Mouse (Mus musculus): ENCODE results near the gene Ncmap. TPM values are rescaled to one million over a fixed set of nuclear protein-coding genes. Genes with fewer than 3 reads are reported as not detected.
A peak's percentile ranks its signal among the peaks of the same experiment; 100 is the strongest.

Gene Ncmap
- total RNA-seq, 2 experiments from 2014 or later, result 0.33 TPM; not detected in 1

GRCm38 (mm10) chr4:135353794-135354450 lies 44.1 kb downstream of the Ncmap start:
- DNase-seq, result peak; percentile 8 to 18
- intact Hi-C loops (cut with DNase I), result loop anchor here (2.0 to 5.0 kb wide), 3 partner anchors 199 to 652 kb away; partner anchors contain the start of genes Man1c1 and Syf2

- intact Hi-C loops (cut with DNase I), result loop anchor here (2.0 to 5.0 kb wide), 3 partner anchors 198 to 651 kb away; partner anchors contain the start of genes Man1c1 and Syf2
These were observed 44.8 kb downstream of the Ncmap start, which contains the start of gene Srrm1 for GRCm38 (mm10) chr4:135353066-135353793. Srrm1 (minus strand) TSS chr4:135353321.

GRCm38 (mm10) chr4:135352326-135353065 lies 45.5 kb downstream of the Ncmap start:
- intact Hi-C loops (cut with DNase I), result loop anchor here (2.0 to 5.0 kb wide), 3 partner anchors 198 to 650 kb away; partner anchors contain the start of genes Man1c1 and Syf2
- DNase-seq, result peak in 1 of 2 experiments; percentile 10

More at GRCm38 (mm10) chr4:135353066-135353793, 44.8 kb downstream of the Ncmap start, which contains the start of gene Srrm1:
- peak; percentile 99 for DNase-seq

- DNase-seq, result no peak
- intact Hi-C loops (cut with DNase I), result no loop called here
These were observed 60.6 kb downstream of the Ncmap start for GRCm38 (mm10) chr4:135337376-135337942.

- intact Hi-C loops (cut with DNase I), result no loop called here
- DNase-seq, result no peak
These were observed 62.0 kb downstream of the Ncmap start for GRCm38 (mm10) chr4:135336023-135336357.

GRCm38 (mm10) chr4:135335327-135336022 lies 62.6 kb downstream of the Ncmap start:
- intact Hi-C loops (cut with DNase I), result no loop called here
- no peak for DNase-seq

- intact Hi-C loops (cut with DNase I), result no loop called here
- DNase-seq, result no peak
These were observed 71.6 kb downstream of the Ncmap start for GRCm38 (mm10) chr4:135326469-135326868.

GRCm38 (mm10) chr4:135326046-135326445 lies 72.0 kb downstream of the Ncmap start:
- intact Hi-C loops (cut with DNase I), result no loop called here
- no peak for DNase-seq

GRCm38 (mm10) chr4:135323021-135323420 lies 75.0 kb downstream of the Ncmap start:
- intact Hi-C loops (cut with DNase I), result no loop called here

More at GRCm38 (mm10) chr4:135323021-135323420, 75.0 kb downstream of the Ncmap start:
- no peak for DNase-seq

Small RNA genes lying within 50 kb of the gene (microRNA-seq; reads per million reads assigned to microRNA genes)
- 271 to 389 reads per million in 2 experiments for gene Mir700 (ENCODE audit: borderline number of aligned reads in 2 of 2)

Other genes starting within 250 kb of the Ncmap start
- 100 to 1,000 TPM; 241 to 254 TPM for gene Clic4, start 125.4 kb downstream of the Ncmap start, total RNA-seq (2021)
- 10 to 100 TPM; 59.1 to 69.9 TPM for gene Srrm1, start 44.9 kb downstream of the Ncmap start, total RNA-seq (2021)
- 10 to 100 TPM; 10.8 to 15.0 TPM for gene Rcan3, start 35.6 kb upstream of the Ncmap start, total RNA-seq (2021)
- gene Stpg1, start 96.6 kb upstream of the Ncmap start, total RNA-seq (2021), result under 1 TPM in 1 of 2 experiments, not detected in 1; 0.38 TPM
- gene Nipal3, start 96.8 kb upstream of the Ncmap start, total RNA-seq (2021), result 10 to 100 TPM; 36.9 to 42.6 TPM
- not detected for gene Grhl3, start 175.4 kb upstream of the Ncmap start, total RNA-seq (2021)

All from heart, postnatal 36 days (tissue).